Mouse (Mus musculus) monocyte, adult 59 days (primary cell): Measurements from ENCODE around the gene Chmp3. TPM values are rescaled to one million over a fixed set of nuclear protein-coding genes. Genes with fewer than 3 reads are reported as not detected.

Source experiments
- total RNA-seq, 2 experiments: library from RNA; stranded (reverse); gene quantifications; one replicate each; pipeline ENCODE4 v1.2.4; 2023

Chmp3 gene
- 10 to 100 TPM; 68.4 to 80.2 TPM for total RNA-seq

GRCm38 (mm10) chr6:71543686-71544499 is at the start of gene Chmp3:
TSS of gene Chmp3 (plus strand) at chr6:71543797.

Other genes with a start within 250 kb of the Chmp3 start
- not detected for gene Smyd1, start 221.6 kb upstream of the Chmp3 start, total RNA-seq
- gene Cd8b1, start 221.0 kb upstream of the Chmp3 start, total RNA-seq = under 1 TPM; 0.66 to 0.70 TPM
- 1 to 10 TPM; 1.8 to 1.9 TPM for gene Cd8a, start 170.4 kb upstream of the Chmp3 start, total RNA-seq
- 10 to 100 TPM; 54.6 to 57.8 TPM for gene Rmnd5a, start 103.2 kb upstream of the Chmp3 start, total RNA-seq
- 10 to 100 TPM; 26.0 to 31.8 TPM for gene Rnf103, start 49.9 kb upstream of the Chmp3 start, total RNA-seq
- gene Kdm3a, start 89.2 kb downstream of the Chmp3 start, total RNA-seq = 10 to 100 TPM; 72.9 to 74.6 TPM
- gene Reep1, start 163.8 kb downstream of the Chmp3 start, total RNA-seq = not detected